Mouse (Mus musculus) stomach, postnatal 0 days (tissue): ENCODE measurements at regions not wholly inside any gene's neighbourhood (a gene's known extent, or its start where the extent isn't known, plus 50 kb on each side); places are given as distances from the start of the nearest gene placed in this dataset.

Experiments
- CTCF ChIP-seq: IDR thresholded peaks from 2 replicates; pipeline ENCODE4 v1.5.1; 2016; ENCODE audit warnings: antibody characterized with exemption, low read depth, mild to moderate bottlenecking, moderate library complexity
- EP300 ChIP-seq: optimal IDR thresholded peaks from 2 replicates; pipeline ENCODE3; 2016; ENCODE audit warnings: antibody characterized with exemption

DNA sequence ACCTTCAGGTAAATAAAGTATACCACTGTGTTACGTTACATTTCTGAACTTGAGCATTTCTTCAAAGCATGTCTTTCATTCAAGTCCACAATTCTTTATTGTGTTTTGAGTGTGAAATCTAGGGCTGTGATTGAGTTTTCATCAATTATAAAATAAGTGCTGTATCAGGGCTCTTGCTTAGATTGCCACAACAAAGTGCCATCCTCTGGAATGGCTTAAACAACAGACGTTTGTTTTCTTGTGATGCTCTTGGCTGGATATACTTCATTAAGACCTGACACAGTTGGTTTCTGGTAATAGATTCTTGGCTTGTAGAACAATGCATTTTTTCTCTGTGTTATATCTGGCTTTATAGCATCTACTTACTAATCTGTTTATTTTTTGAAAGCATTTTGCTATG is 674.3 kb upstream of the Marcks start:
- TF ChIP-seq CTCF = no peak
- TF ChIP-seq EP300 = no peak
